Mouse (Mus musculus) 3T3-L1 (cell line): ENCODE data around the gene Shc1.
"Not testable (repeated sequence)": the region's sequence is repeated elsewhere in the genome, so short reads cannot be mapped to it uniquely, and the experiment has no call there.

Experiments used
- DNase-seq: peaks from one replicate; pipeline ENCODE4 v3.0.0-alpha.2; 2015; ENCODE audit warnings: low read depth, low spot score

Gene Shc1

GRCm38 (mm10) chr3:89417840-89418169, 438 bp upstream of the Shc1 start:
- peak; percentile 81 for DNase-seq

- peak; percentile 95 for DNase-seq
Observed at GRCm38 (mm10) chr3:89418861-89419250, 613 bp downstream of the Shc1 start.

GRCm38 (mm10) chr3:89419571-89419970, 1.3 kb downstream of the Shc1 start:
- DNase-seq, result peak; percentile 91

GRCm38 (mm10) chr3:89419981-89420380, 1.7 kb downstream of the Shc1 start:
- no peak for DNase-seq

- DNase-seq, result peak; percentile 59
Observed at GRCm38 (mm10) chr3:89420421-89420820, 2.2 kb downstream of the Shc1 start.

GRCm38 (mm10) chr3:89421002-89421774, 2.9 kb downstream of the Shc1 start:
- peak; percentile 100 for DNase-seq

GRCm38 (mm10) chr3:89421810-89422473, 3.7 kb downstream of the Shc1 start:
- DNase-seq, result peak; percentile 46

GRCm38 (mm10) chr3:89422556-89423205, 4.4 kb downstream of the Shc1 start:
- no peak for DNase-seq

- DNase-seq, result no peak
Observed at GRCm38 (mm10) chr3:89424416-89425140, 6.3 kb downstream of the Shc1 start.

- no peak for DNase-seq
Observed at GRCm38 (mm10) chr3:89425141-89425525, 6.9 kb downstream of the Shc1 start.

GRCm38 (mm10) chr3:89425876-89426275, 7.6 kb downstream of the Shc1 start:
- DNase-seq, result no peak

GRCm38 (mm10) chr3:89429021-89429420, 10.8 kb downstream of the Shc1 start:
- DNase-seq, result not testable (repeated sequence)

GRCm38 (mm10) chr3:89430171-89431159, 12.2 kb downstream of the Shc1 start, which contains the start of gene Pygo2:
Pygo2 (plus strand) TSS chr3:89430214.
- DNase-seq, result peak; percentile 96

GRCm38 (mm10) chr3:89432606-89433005, 14.4 kb downstream of the Shc1 start:
- no peak for DNase-seq

- DNase-seq, result no peak
Observed at GRCm38 (mm10) chr3:89434532-89434931, 16.3 kb downstream of the Shc1 start.

- DNase-seq, result no peak
Observed at GRCm38 (mm10) chr3:89435041-89435440, 16.8 kb downstream of the Shc1 start.

GRCm38 (mm10) chr3:89436176-89437113, 18.2 kb downstream of the Shc1 start, which contains the start of gene Pbxip1:
Pbxip1 (plus strand) TSS chr3:89436706.
- DNase-seq, result peak; percentile 88

- DNase-seq, result peak; percentile 57
Observed at GRCm38 (mm10) chr3:89437269-89437668, 19.0 kb downstream of the Shc1 start.

- no peak for DNase-seq
Observed at GRCm38 (mm10) chr3:89440691-89441090, 22.4 kb downstream of the Shc1 start.
